Mouse (Mus musculus): ENCODE data around the gene Tm9sf4.

The Tm9sf4 gene

GRCm38 (mm10) chr2:153153033-153153450 lies 8.1 kb upstream of the Tm9sf4 start:
- peak; percentile 67; the same call in 1 of the 2 replicates for ATAC-seq (ENCODE audit: insufficient number of reproducible peaks, low FRiP score, low TSS enrichment)

GRCm38 (mm10) chr2:153157270-153157669 lies 3.8 kb upstream of the Tm9sf4 start:
- ATAC-seq (ENCODE audit: insufficient number of reproducible peaks, low FRiP score, low TSS enrichment) = no peak

GRCm38 (mm10) chr2:153160133-153160532 lies 970 bp upstream of the Tm9sf4 start:
- ATAC-seq (ENCODE audit: insufficient number of reproducible peaks, low FRiP score, low TSS enrichment) = no peak

- 0 out of 2 replicates have a peak, but pooled peaks have one; percentile 18 for ATAC-seq (ENCODE audit: insufficient number of reproducible peaks, low FRiP score, low TSS enrichment)
Measured at GRCm38 (mm10) chr2:153161684-153162080, 579 bp downstream of the Tm9sf4 start.

- ATAC-seq (ENCODE audit: insufficient number of reproducible peaks, low FRiP score, low TSS enrichment) = no peak
Measured at GRCm38 (mm10) chr2:153167136-153167535, 6.0 kb downstream of the Tm9sf4 start.

GRCm38 (mm10) chr2:153168134-153168820 lies 7.2 kb downstream of the Tm9sf4 start:
- ATAC-seq (ENCODE audit: insufficient number of reproducible peaks, low FRiP score, low TSS enrichment) = no peak

- ATAC-seq (ENCODE audit: insufficient number of reproducible peaks, low FRiP score, low TSS enrichment) = no peak
Measured at GRCm38 (mm10) chr2:153170490-153171224, 9.6 kb downstream of the Tm9sf4 start.

GRCm38 (mm10) chr2:153171966-153172365 lies 10.9 kb downstream of the Tm9sf4 start:
- no peak for ATAC-seq (ENCODE audit: insufficient number of reproducible peaks, low FRiP score, low TSS enrichment)

GRCm38 (mm10) chr2:153175995-153176570 lies 15.0 kb downstream of the Tm9sf4 start:
- ATAC-seq (ENCODE audit: insufficient number of reproducible peaks, low FRiP score, low TSS enrichment) = no peak

GRCm38 (mm10) chr2:153177188-153177587 lies 16.1 kb downstream of the Tm9sf4 start:
- no peak for ATAC-seq (ENCODE audit: insufficient number of reproducible peaks, low FRiP score, low TSS enrichment)

GRCm38 (mm10) chr2:153179126-153179860 lies 18.2 kb downstream of the Tm9sf4 start:
- ATAC-seq (ENCODE audit: insufficient number of reproducible peaks, low FRiP score, low TSS enrichment) = no peak

- ATAC-seq (ENCODE audit: insufficient number of reproducible peaks, low FRiP score, low TSS enrichment) = no peak
Measured at GRCm38 (mm10) chr2:153179961-153180360, 18.9 kb downstream of the Tm9sf4 start.

GRCm38 (mm10) chr2:153186176-153186591 lies 25.1 kb downstream of the Tm9sf4 start:
- no peak for ATAC-seq (ENCODE audit: insufficient number of reproducible peaks, low FRiP score, low TSS enrichment)

- ATAC-seq (ENCODE audit: insufficient number of reproducible peaks, low FRiP score, low TSS enrichment) = no peak
Measured at GRCm38 (mm10) chr2:153187848-153188247, 26.7 kb downstream of the Tm9sf4 start.

- ATAC-seq (ENCODE audit: insufficient number of reproducible peaks, low FRiP score, low TSS enrichment) = no peak
Measured at GRCm38 (mm10) chr2:153191242-153191641, 30.1 kb downstream of the Tm9sf4 start.

GRCm38 (mm10) chr2:153194255-153194654 lies 33.2 kb downstream of the Tm9sf4 start:
- ATAC-seq (ENCODE audit: insufficient number of reproducible peaks, low FRiP score, low TSS enrichment) = no peak

GRCm38 (mm10) chr2:153198485-153198884 lies 37.4 kb downstream of the Tm9sf4 start:
- ATAC-seq (ENCODE audit: insufficient number of reproducible peaks, low FRiP score, low TSS enrichment) = no peak

GRCm38 (mm10) chr2:153199114-153199513 lies 38.0 kb downstream of the Tm9sf4 start:
- ATAC-seq (ENCODE audit: insufficient number of reproducible peaks, low FRiP score, low TSS enrichment) = no peak

GRCm38 (mm10) chr2:153202766-153203165 lies 41.7 kb downstream of the Tm9sf4 start:
- no peak for ATAC-seq (ENCODE audit: insufficient number of reproducible peaks, low FRiP score, low TSS enrichment)

- ATAC-seq (ENCODE audit: insufficient number of reproducible peaks, low FRiP score, low TSS enrichment) = no peak
Measured at GRCm38 (mm10) chr2:153208149-153208548, 47.0 kb downstream of the Tm9sf4 start.

- no peak for ATAC-seq (ENCODE audit: insufficient number of reproducible peaks, low FRiP score, low TSS enrichment)
Measured at GRCm38 (mm10) chr2:153209286-153209685, 48.2 kb downstream of the Tm9sf4 start.
